Mouse (Mus musculus): ENCODE data around the gene Vmn1r21.
"Not testable (repeated sequence)": the region's sequence is repeated elsewhere in the genome, so short reads cannot be mapped to it uniquely, and the experiment has no call there.

Gene Vmn1r21

DNA sequence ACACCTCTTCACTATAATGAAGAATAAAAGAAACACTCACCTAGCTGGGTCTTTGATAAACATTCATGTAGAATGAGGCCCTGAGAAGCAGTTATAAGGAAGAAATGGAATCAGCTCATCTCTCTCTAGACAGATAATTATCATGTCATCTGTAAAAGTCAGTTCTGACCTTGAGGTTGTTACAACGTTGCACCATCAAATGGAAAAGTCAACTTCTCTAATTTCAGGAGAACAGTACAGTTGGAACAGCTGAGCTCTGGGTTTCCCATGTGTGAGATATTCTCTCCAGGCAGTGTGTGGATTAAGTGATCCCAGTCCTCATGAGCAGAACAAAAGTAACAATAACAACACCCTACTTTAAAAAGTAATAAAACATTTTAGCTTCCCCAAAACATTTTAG lies at the start of gene Vmn1r21:
Gene Vmn1r21 (minus strand): TSS at position 58 of the 400 bp plus-strand sequence.
- DNase-seq (ENCODE audit: low spot score): no peak

DNA sequence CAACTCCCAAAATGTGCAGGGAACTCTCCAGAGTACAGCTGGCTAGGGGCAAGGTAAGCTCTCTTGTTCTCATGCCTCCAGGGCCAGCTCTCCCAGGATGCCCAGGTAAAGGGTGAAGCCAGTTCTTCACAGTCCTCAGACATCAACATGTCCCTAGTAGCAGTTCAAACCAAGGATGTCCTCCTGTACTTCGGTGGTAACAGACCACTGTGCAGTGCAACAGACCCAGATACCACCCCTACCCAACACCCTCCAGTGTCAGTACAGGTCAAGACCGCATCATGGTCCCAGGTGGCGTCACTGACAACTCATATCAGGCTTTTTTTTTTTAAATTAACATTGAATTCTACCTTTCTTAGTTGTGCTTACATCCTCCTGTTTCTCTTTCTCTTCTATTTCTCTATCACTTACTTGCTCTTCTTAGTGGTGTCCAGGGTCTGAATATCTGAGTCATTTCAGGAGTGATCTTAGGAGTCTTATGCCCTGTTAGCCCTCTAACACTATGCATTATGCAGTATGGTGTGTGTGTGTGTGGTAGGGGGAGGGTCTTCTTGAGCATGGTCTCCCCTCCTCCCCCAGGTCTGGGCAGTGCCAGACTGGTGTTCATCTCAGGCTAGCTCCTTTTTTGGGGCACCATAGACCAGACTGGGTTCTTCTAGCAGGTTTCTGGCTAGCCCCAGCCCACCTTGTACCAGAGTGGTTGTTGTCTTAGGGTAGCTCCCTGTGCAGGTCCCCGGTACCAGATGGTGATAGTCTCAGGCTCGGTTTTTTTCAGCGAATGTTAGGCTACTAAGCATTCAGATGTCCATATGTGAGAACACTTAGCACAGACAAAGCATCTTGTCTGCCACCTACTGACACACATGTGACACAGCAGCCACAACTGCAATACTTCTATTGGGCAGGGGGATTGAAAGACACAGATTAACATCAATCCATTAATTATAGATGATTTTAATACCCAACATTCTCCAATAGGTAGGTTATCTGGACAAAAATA lies 9.2 kb upstream of the Vmn1r21 start:
- peak; percentile 2 for DNase-seq (ENCODE audit: low spot score)

DNA sequence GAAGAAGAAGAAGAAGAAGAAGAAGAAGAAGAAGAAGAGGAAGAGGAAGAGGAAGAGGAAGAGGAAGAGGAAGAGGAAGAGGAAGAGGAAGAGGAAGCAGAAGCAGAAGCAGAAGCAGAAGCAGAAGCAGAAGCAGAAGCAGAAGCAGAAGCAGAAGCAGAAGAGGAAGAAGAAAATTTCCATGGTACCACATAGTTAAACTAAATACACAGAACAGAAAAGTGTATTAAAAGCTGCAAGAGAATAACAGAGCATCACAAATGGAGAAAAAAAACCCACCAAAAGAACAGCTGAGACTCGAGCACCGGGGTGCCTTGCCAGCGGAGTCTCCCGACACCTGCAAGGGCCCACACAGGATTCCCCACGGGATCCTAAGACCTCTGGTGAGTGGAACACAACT lies 1.0 kb upstream of the Vmn1r21 start:
- DNase-seq (ENCODE audit: low spot score): not testable (repeated sequence)

DNA sequence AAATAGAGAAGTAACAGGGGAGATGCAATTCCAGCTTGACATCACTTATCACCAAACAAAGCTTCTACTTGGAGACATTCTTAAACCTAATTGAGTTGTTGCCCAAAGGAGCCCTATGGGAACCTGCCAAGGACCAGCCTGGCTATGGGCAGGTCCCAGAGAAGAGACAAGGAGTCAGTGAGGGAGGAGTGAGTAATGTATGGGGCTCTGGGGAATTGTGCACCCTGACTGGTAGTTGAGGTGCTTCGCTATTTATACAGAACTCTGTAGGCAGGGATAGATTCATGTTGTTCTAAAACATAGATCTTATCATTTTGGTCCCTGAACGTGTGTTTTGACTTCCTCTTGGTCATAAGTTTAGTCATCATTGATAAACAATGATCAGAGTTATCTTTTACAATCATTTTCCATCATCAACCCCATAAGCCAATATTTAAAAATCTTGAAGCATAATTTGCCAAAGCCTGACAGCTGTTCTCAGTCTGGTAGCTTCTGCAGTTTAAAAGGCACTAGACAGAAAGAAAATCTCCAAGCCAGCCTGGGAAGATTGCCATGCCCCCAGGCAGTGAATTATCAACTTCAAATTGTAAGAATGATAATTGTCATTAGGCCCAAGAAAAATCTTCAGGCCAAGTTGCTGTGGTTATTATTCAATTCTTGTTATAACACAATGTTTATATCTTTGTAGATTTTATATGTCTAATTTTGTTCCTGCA lies 10.3 kb downstream of the Vmn1r21 start:
- DNase-seq (ENCODE audit: low spot score): no peak

DNA sequence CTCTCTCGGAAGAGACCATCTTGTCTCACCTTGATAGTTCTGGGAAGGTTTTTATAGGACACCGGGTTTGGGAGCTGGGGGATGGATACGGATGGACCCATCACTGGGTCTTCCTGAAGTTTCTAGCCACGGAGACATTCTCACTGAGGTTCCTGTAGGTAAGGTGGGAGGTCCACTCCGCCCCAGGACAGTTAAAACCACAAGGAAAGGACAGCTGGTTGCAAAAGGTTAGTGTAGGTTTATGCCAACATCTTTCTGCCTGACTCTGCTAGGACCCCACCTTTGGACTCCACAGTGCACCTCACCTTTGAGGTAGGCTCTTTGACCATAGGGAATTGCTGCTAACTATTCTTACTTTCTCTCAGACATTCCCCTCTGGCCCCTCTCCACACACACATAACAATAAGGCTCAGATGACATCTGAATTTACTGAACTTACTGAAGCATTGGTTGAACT lies 24.9 kb downstream of the Vmn1r21 start:
- DNase-seq (ENCODE audit: low spot score): no peak

DNA sequence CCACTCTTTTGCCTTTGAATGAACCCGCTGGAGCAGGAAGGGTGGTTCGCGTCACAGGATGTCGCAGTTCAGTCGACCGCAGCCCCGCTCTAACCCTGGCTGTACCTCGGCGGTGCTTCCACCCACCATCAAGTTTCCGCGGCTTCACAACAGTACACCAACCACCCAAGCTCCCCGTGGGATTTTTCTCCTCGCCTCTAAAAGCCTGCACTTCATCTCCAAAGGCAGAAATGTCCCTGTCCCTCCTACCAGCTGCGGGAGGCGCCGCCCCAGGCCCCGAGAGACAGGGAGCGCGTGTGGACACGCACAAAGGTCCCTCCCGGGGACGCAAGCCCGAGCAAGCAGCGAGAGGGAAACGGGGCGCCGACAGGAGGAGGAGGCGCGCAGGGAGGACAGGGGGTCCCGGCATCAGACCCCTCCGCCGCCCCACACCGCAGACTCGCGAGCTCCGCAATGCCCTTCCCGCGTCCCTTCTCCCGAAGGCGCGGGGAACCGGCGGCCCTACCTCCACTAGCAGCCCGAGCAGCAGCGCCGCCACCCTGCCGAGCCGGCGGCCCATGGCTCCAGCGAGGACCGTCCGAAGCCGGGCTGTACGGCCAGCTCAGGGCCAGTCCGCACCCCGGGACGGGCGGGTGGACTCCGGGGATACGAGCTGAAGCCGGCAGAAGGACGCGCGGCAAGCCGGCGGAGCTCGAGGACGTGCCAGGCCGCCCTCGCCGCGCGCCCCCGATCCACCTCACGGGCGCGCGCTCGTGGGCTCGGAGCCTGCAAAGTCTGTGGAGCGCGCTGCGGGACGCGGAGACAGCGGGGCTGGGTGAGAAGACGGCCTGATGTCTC lies 25.5 kb downstream of the Vmn1r21 start, which contains the start of gene Vopp1:
Gene Vopp1 (minus strand): TSS at position 738 of the 837 bp plus-strand sequence.
- DNase-seq (ENCODE audit: low spot score): peak; percentile 61

DNA sequence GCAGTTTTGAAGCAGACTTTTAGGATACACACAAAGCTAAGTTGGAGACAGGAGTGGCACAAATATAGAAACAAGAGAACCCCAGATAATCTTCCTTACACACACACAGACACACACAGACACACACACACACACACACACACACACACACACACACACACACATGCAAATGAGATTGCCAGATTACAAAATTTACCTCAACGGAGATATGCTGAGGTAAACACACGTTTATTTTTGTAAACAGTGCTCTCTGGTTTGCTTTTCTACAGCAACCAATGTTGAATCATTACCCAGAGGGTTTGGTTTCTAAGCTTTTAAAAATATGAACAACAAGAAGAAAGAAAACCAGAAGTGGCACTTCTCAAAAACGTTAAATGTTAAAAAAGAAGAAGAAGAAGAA lies 26.7 kb downstream of the Vmn1r21 start:
- no peak for DNase-seq (ENCODE audit: low spot score)

DNA sequence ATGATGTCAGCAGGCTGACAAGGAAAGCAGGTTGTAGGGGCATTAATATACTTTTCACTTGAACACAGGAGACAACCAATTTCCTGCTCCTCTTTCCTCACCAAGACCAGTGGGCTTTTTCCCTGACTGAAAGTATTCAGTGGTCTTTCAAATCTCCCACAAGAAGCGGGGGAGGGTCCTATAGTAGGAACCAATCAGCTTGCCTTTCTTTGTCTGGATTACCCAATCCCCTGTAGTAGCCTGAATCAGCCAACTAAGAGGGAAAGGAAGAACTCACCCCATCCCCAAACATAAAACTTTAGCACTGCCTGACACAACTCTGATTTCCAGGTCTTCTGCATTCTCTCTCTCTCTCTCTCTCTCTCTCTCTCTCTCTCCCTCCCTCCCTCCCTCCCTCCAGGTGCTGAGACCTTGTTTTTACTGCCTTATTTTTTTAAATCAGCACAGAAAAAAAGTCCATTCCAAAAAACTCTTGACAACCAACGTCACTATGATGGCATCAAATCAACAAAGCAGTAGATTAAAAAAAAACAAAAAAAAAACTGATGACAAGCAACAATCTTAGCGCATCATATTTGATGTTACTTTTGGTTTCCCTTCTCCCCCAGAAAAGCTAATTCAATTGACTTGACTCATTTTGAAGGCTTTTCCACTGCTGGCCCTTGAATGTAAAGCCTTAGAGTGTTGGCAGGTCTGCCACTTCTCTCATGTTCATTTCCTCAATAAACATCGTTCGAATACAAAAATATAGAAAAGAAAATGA lies 27.3 kb downstream of the Vmn1r21 start:
- DNase-seq (ENCODE audit: low spot score): no peak

DNA sequence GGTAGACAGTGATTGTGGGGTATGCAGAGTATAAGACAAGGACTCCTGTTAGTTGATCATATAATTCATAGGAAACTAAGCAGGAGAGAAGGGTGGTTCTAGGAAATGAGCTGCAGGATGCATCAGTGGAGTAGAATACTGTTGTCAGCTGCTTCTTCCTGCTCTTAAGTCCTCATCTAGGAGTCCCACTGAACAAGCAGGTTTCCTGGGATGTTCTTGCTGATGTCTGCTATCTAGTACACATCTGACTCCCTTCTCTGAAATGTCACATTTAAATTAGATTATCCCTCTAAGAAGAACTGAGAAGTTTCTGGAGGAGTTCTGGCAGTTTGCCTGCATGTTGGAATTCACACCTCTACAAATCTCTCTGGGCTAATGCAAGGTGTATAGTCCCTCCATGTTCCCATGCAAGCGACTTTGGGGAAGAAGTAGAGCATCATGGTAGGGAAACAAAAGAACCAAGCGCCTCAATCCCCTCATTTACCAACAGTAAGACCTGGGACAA lies 35.7 kb downstream of the Vmn1r21 start:
- DNase-seq (ENCODE audit: low spot score): no peak

DNA sequence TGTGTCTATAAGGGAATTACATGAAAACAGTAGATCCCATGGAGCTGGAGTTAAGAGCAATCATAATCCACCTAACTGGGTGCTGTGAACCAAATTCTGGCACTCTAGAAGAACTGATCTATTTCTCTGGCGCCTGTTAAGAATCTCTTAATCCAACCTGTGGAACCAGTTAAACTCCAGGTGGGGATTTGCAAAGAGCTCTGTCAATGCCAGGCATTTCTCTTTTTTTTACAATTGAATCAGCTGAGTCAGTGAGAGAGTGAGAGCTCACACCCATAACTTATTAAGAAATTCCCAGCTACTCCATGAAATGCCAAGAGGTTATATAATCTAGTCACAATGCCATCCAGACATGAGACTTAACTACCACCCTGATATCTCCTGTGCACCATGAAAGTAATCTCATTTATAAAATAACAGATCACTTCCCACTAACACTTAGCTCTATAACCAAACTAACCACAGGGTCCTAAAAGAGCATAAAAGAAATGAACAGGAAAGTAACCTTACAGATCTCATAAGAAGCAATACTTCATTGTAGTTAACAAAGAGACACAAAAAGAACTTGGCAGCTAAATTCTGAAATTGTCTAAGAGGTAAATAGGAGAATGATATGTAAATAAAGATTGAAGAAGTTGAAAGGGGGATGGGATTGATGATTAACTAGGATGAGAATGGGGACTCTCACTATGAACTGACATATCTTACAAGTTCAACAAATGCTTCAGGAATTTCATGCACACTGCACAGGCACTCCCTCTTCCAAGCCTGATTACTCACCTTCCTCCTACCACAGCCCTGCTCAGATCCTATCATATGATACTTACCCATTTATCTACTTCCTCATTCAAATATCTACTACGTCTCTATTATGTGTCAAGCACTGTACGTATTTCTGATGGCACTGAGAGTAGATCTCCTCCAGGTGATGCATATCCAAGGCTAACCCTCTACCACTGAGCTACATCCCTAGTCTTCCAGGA lies 38.1 kb downstream of the Vmn1r21 start:
- DNase-seq (ENCODE audit: low spot score): no peak

DNA sequence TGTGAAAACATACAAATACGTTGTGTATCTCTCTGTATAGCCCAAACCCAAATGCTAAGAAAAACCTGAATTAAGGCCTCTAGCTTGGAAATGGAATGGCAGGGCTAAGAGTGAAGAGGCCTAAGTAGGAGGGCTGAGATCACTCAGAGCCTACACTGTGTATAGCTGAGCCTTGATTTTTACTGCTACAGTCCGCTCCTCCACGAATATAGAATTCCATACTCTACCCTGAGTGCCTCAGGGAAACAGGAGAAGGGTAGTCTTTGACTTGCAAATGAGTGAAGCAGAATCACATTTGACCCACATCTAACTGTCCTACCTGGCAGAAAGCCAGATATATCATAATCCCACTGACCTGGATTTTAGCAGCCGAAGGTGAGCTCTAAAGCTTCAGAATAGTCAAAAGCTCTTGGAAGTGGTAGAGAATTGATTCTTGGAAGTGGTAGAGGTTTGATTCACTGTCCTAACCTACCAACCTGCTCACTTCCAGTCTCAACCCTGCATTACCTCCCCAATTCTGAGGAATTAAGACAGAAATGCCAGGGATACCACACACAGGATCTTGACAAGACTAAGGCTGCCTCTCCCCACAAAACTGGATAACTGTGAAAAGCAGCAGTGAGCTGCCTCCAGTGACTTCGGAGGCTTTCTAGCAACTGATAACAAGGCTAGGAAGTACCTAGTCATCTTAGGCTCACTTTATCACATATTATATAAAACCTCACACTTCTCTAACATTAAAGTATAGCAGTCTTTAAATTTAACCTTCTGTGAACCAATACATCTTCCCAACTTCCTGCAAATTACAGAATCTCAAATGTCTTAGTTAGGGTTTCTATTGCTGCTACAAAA lies 44.7 kb downstream of the Vmn1r21 start:
- no peak for DNase-seq (ENCODE audit: low spot score)

DNA sequence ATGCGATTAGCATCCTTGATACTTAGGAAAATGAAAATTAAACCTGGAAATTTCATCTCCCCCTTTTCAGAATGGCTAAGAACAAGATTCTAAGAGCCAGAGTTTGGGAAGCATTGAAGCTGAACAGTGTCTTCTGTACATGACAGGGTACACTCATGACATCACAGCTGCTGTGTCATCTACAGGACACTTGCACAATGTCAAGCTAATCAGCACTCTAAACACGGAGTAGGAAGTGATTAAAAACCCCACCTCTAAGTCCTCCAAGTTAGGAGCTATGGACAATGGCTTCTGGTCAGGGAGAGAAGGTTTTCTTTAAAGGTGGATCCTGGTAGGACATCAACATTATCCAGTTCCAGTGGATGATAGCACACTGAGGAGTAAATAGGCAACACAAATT lies 47.0 kb downstream of the Vmn1r21 start:
- no peak for DNase-seq (ENCODE audit: low spot score)

DNA sequence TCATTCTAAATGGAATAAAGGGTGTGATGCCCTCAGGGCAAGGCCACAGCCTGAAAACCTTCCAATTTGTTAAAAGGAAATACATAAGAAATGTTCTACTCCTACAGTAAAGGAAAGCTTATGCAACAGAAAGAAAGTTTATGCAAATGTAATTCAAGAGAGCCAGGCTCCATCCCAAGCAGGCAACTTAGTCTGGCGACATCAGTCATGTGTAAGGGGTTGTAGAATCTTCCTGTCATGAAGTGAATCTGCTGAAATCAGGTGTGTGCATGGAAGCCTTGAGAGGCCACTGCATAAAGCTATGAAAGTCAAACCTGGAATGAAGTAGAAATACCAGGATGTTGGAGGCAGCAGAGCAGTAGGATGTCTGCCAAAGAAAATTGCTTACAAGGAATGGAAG lies 51.2 kb downstream of the Vmn1r21 start:
- DNase-seq (ENCODE audit: low spot score): no peak

DNA sequence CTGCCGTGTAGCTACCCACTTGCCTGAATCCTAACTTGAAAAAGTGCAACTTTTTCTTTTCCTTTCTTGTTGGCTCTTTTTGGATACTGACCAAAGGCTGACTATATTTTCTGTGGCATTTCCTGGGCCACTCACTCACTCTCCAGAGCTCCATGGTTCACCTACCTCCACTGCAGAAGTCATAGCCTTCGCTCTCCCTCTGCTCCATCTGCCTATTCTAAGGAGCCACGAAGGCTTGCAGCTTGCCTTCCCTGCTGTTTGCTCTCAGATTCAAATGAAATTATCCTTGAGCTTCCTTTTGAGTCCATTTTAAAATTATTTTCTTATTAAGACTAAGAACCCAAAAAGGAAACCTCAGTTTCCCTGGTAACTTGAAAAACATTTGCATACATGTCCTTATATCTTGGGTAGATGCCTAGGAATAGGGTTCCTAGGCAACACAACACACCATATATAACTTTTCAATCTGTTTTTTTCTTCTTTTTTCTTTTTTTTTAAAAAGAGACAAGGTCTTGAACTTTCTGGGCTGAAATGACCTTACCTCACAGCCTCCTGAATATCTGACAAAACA lies 53.2 kb downstream of the Vmn1r21 start:
- DNase-seq (ENCODE audit: low spot score): no peak

DNA sequence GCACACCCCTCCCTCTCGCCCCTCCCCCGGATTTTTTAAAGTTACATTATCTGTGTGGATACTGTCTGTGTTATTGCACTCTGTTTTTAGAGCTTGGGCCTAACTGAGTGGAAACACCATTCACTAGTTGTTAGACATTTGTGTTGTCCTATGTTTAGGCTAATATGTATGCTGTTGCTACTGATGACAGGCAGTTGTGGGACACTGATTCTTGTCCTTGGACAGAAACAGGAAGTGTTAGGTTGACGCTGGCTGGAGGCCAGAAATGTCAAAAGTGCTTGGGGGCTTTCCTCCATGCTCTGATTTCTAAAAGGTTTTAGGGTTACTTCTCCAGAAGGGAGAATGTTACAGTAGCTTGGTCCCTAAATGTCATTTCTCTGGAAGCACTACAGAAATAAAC lies 54.3 kb downstream of the Vmn1r21 start:
- no peak for DNase-seq (ENCODE audit: low spot score)

Data from ovary, postnatal 14 days (tissue).